Mouse (Mus musculus) spleen, adult 18-20 months (tissue): ENCODE measurements around the gene Usf3.

Experiments used
- DNase-seq, 2 experiments: peaks; one replicate each; pipeline ENCODE4 v3.0.0; 2022; ENCODE audit warnings: mixed read lengths in 2 of 2

The Usf3 gene

GRCm38 (mm10) chr16:44173966-44174530, 1.0 kb downstream of the Usf3 start:
- DNase-seq: no peak

GRCm38 (mm10) chr16:44175001-44175400, 2.0 kb downstream of the Usf3 start:
- DNase-seq: no peak

- DNase-seq: no peak
Measured at GRCm38 (mm10) chr16:44176511-44176910, 3.5 kb downstream of the Usf3 start.

GRCm38 (mm10) chr16:44178555-44178954, 5.5 kb downstream of the Usf3 start:
- no peak for DNase-seq

GRCm38 (mm10) chr16:44182597-44182996, 9.6 kb downstream of the Usf3 start:
- DNase-seq: no peak

- no peak for DNase-seq
Measured at GRCm38 (mm10) chr16:44184769-44185168, 11.7 kb downstream of the Usf3 start.

GRCm38 (mm10) chr16:44187172-44187571, 14.1 kb downstream of the Usf3 start:
- DNase-seq: no peak

GRCm38 (mm10) chr16:44188766-44189165, 15.7 kb downstream of the Usf3 start:
- no peak for DNase-seq

GRCm38 (mm10) chr16:44190032-44190431, 17.0 kb downstream of the Usf3 start:
- no peak for DNase-seq

- DNase-seq: no peak
Measured at GRCm38 (mm10) chr16:44190968-44191367, 17.9 kb downstream of the Usf3 start.

GRCm38 (mm10) chr16:44199066-44199703, 26.1 kb downstream of the Usf3 start:
- peak; percentile 40 to 50 for DNase-seq

- DNase-seq: no peak
Measured at GRCm38 (mm10) chr16:44200146-44200545, 27.1 kb downstream of the Usf3 start.

- no peak for DNase-seq
Measured at GRCm38 (mm10) chr16:44204331-44204730, 31.3 kb downstream of the Usf3 start.

GRCm38 (mm10) chr16:44205973-44206372, 32.9 kb downstream of the Usf3 start:
- DNase-seq: no peak

- DNase-seq: no peak
Measured at GRCm38 (mm10) chr16:44210156-44211053, 37.4 kb downstream of the Usf3 start.

GRCm38 (mm10) chr16:44211054-44211414, 38.0 kb downstream of the Usf3 start:
- no peak for DNase-seq

GRCm38 (mm10) chr16:44212703-44213102, 39.7 kb downstream of the Usf3 start:
- DNase-seq: peak; percentile 35 to 40

GRCm38 (mm10) chr16:44215513-44215912, 42.5 kb downstream of the Usf3 start:
- DNase-seq: no peak

GRCm38 (mm10) chr16:44216417-44216816, 43.4 kb downstream of the Usf3 start:
- DNase-seq: no peak

GRCm38 (mm10) chr16:44221463-44221862, 48.4 kb downstream of the Usf3 start:
- DNase-seq: no peak

GRCm38 (mm10) chr16:44226706-44227291, 53.8 kb downstream of the Usf3 start:
- DNase-seq: no peak

GRCm38 (mm10) chr16:44233019-44233418, 60.0 kb downstream of the Usf3 start:
- no peak for DNase-seq

GRCm38 (mm10) chr16:44237836-44238235, 64.8 kb downstream of the Usf3 start:
- DNase-seq: no peak
